Mouse (Mus musculus) left cerebral cortex, postnatal 25 days (tissue): ENCODE data around the gene Olfr427. TPM values are rescaled to one million over a fixed set of nuclear protein-coding genes. Genes with fewer than 3 reads are reported as not detected.
A peak's percentile ranks its signal among the peaks of the same experiment; 100 is the strongest.
"Not testable (repeated sequence)": the region's sequence is repeated elsewhere in the genome, so short reads cannot be mapped to it uniquely, and the experiment has no call there.

Experiments
- DNase-seq, 2 experiments: peaks; one replicate each; pipeline ENCODE4 v3.0.0; 2022; ENCODE audit warnings: low spot score in 2 of 2, mixed read lengths in 1 of 2
- intact Hi-C: fragments of 180-260 bp; cut with DNase I; formaldehyde crosslinking; loops from one replicate; pipeline ENCODE4 v1.15.1; 2025
- total RNA-seq, 2 experiments: library from RNA; stranded (reverse); gene quantifications; 2 replicates each; pipeline ENCODE4 v1.2.3; 2021

Gene Olfr427
- total RNA-seq = not detected

DNA sequence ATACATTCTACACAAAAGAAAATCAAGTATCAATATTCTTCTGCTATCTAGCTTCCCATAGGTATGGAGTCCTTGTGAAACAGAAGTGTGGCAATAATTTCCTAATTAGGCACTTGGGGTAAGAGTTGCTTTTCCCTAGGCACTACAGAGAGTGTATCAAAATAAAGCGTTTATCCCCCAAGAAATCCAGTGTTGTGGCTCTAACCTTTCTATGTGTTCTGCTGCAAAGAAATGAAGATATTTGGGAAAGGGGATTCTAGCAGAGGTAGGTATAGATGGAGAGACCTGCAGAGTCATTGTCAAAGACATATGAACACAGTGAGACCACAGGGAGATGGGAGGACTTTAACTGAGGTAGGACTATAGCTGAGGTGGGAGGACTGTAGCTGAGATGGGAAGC is at the start of gene Olfr427:
Gene Olfr427, plus strand, starts transcription at position 301 of the 400 bp plus-strand sequence.
- DNase-seq = no peak
- intact Hi-C loops = no loop called here

DNA sequence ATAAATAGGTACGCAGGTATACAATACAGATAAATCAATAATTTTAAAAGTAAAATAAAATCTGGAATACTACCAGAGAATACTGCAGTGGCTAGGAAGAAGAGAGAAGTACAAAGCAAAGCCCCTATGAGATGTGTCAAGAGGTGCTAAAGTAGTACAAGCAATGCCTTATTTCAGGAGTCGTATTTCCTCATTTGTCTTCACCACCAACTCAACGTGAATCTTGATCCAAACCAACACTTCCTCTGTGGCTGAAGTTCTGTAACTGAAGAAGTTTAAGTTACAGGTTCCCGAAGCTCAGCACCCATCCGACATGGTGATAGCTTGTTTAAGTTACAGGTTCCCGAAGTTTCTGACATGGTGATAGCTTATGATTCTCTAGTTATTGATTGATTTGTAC is 48.5 kb upstream of the Olfr427 start:
- intact Hi-C loops = not testable (repeated sequence)

DNA sequence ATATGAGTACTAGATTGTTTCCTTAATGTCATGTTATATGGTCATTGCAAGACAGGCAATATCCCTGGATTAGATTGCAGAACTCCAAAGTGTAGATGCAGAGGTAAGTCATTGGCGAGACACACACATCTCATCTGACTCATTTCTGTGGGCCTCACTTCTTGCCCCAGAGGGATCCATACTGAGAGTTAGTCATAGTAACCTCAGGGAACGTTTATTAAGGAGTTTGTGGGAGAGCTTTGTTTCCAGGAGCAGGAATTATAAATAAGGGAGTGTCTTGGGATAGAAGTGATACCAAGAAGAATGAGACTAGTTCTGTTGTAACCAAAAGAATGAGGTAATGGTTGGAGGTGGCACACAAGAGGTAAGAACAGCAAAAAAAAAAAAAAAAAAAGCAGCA is 47.8 kb upstream of the Olfr427 start, which contains the start of gene Olfr432:
Gene Olfr432, plus strand, starts transcription at position 313 of the 400 bp plus-strand sequence.
- intact Hi-C loops = no loop called here
- no peak for DNase-seq

More for the DNA sequence above, 48.5 kb upstream of the Olfr427 start:
- DNase-seq = not testable (repeated sequence)

- DNase-seq, intact Hi-C loops: not testable (repeated sequence)
These were observed 47.3 kb upstream of the Olfr427 start for GRCm38 (mm10) chr1:174049357-174049756.

- intact Hi-C loops = no loop called here
- no peak for DNase-seq
These were observed 46.2 kb upstream of the Olfr427 start for GRCm38 (mm10) chr1:174050532-174050931.

DNA sequence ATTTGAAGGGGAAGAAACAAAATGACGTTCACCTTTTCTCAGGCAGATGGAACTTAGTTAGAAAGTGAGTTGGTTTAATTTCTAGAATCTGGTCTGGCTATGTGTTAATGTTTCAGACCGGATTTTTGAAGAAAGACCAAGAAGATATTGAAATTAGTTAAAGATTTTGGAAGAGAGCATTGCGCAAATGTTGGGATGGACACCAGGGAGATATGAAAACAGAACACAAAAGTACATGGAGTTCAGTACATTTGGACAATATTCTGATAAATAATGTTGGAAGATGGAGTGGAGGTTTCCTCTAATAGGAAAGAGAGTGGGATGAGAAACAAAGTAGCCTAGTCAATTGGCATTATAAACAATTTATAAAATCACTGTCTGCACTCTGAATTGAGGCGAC is 45.2 kb upstream of the Olfr427 start:
- no peak for DNase-seq
- intact Hi-C loops = no loop called here

GRCm38 (mm10) chr1:174051931-174052536 is 44.7 kb upstream of the Olfr427 start:
- intact Hi-C loops = no loop called here
- no peak for DNase-seq

DNA sequence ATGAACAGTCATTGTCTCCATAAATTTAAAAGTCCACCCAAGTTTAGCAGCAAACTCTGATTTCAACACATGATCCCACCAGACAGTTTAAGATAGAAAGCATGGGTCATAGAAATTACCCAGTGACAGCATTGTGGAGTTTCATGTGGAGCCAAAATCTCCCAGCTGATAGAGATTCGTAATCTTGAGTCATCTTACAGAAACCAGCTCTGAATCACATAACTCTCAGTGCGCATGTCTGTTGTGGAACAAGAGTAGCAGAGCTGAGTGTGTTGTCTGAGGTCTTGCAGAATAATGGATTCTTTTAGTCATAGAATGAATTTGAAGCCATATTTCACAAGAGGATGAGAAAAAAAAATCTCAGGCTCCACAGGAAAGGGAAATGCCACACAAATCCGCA is 43.7 kb upstream of the Olfr427 start:
- intact Hi-C loops = no loop called here
- DNase-seq = peak in 1 of 2 experiments; percentile 37

GRCm38 (mm10) chr1:174055248-174055647 is 41.4 kb upstream of the Olfr427 start:
- intact Hi-C loops = no loop called here
- no peak for DNase-seq

DNA sequence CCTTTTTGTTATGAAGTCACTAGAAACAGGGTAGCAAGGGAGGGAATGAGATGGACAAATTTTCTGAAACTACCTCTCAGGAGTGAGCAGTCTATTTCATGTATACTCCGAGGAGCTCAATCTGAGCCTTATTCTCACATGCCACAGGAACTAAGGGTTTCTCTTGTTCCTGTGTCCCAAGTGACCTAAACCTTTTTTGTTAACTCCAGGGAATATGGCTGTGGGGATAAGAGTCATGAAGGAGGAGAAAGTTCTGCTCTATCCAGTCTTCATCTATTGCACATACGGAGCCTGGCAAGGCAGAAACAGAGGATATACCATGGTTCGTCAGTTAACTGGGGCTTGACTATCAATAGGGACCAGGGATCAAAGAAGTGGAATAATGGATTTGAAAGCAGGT is 30.4 kb upstream of the Olfr427 start, which contains the start of gene Olfr430:
Gene Olfr430, plus strand, starts transcription at position 301 of the 400 bp plus-strand sequence.
- intact Hi-C loops = no loop called here
- no peak for DNase-seq

DNA sequence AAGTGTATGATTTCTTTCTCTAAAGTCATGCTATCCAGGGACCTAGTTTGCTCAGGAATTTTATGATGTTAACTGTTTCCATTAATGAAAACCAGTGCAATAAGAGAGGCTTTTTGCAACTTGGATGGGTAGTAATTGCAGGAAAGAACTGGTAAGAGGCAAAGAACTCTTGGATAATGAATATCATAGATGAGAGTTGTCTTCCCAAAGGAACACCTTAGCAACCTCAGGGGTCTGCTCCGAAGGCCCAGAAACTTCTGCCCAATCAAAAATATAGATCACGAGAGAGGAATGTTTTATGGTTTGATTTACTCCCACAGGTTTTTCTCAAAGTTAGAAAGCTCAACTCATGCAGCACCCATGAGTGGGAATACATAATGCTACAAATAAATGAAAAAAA is 12.7 kb upstream of the Olfr427 start, which contains the start of gene Olfr429:
Gene Olfr429, plus strand, starts transcription at position 301 of the 400 bp plus-strand sequence.
- intact Hi-C loops = no loop called here
- no peak for DNase-seq

GRCm38 (mm10) chr1:174103735-174104134 is 7.0 kb downstream of the Olfr427 start:
- no peak for DNase-seq

GRCm38 (mm10) chr1:174121062-174121461 is 24.4 kb downstream of the Olfr427 start, which contains the start of gene Olfr231:
Gene Olfr231 (minus strand): TSS chr1:174121162.
- intact Hi-C loops = no loop called here
- no peak for DNase-seq

More at GRCm38 (mm10) chr1:174103735-174104134, 7.0 kb downstream of the Olfr427 start:
- intact Hi-C loops = loop anchor here (2.0 kb wide), 1 partner anchor 647 kb away; no protein-coding TSS in a partner anchor

GRCm38 (mm10) chr1:174131217-174131616 is 34.5 kb downstream of the Olfr427 start, which contains the start of gene Olfr424:
Gene Olfr424 (plus strand): TSS chr1:174131517.
- intact Hi-C loops = no loop called here
- no peak for DNase-seq

- DNase-seq = no peak
- intact Hi-C loops = no loop called here
These were observed 35.3 kb downstream of the Olfr427 start for GRCm38 (mm10) chr1:174131999-174132398.

GRCm38 (mm10) chr1:174141384-174141783 is 44.7 kb downstream of the Olfr427 start:
- intact Hi-C loops = no loop called here
- DNase-seq = no peak

DNA sequence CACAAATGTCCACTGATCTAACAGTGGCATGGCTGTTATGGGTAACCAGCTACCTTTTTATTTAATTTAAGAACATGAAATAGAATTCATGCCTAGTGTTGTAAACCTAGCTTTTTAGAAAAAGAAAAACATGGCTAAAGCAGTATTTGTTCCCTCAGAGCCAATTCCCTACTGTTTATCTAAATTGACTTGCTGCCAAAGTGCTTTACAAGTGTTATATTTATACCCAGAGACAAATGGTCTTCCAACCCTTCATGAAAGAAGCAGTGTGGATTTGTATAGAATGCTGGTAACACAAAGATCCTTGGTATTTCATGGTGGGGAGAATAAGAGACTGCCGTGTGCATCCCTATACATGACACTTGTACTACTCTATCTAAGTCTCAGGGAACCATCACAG is 50.0 kb downstream of the Olfr427 start:
- intact Hi-C loops = no loop called here
- no peak for DNase-seq

GRCm38 (mm10) chr1:174149289-174149688 is 52.6 kb downstream of the Olfr427 start:
- intact Hi-C loops = no loop called here
- no peak for DNase-seq
